Mouse (Mus musculus): ENCODE measurements around the gene Sumo3. TPM values are rescaled to one million over a fixed set of nuclear protein-coding genes. Genes with fewer than 3 reads are reported as not detected.

Gene Sumo3
- polyA plus RNA-seq, 1 experiment = 152 TPM

DNA sequence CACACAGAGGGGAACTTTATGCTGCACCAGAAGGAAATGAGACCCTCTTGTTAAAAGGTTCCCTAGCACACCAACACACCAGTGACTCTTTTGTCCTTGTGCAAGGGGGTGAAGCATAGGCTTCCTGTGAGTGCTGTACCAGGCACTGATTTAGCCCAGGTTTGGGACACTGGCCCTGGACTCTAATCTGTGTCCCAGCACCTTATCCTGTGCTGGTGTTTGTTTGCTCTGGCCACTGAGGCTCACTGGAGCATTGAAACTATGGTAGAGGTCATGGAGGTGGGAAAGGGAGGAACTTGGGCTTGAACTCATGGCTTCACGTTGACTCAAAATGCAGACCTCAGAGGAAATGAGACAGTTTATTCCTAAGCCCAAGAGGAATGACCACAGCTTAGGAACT, 32.7 kb upstream of the Sumo3 start:
- no peak overlapping the region for H3K4me3 ChIP-seq (ENCODE audit: insufficient read depth, poor library complexity, severe bottlenecking)
- TF ChIP-seq FOSL1 (IDR thresholded peaks at IDR 0.05; ENCODE audit: insufficient read depth, low read length, poor library complexity, severe bottlenecking) (no peak), CTCF (IDR thresholded peaks at IDR 0.05; ENCODE audit: control insufficient read depth, insufficient read depth, insufficient read length) (no peak), USF1 (IDR thresholded peaks at IDR 0.05; ENCODE audit: low read depth) (no peak), MYOG (IDR thresholded peaks at IDR 0.05; ENCODE audit: control insufficient read depth, extremely low read depth, insufficient read length) (no peak), MAX (IDR thresholded peaks at IDR 0.05) (no peak), MYOD1 (IDR thresholded peaks at IDR 0.05; ENCODE audit: control insufficient read depth, insufficient read length, low read depth) (no peak)

GRCm38 (mm10) chr10:77580027-77580920, 25.6 kb upstream of the Sumo3 start:
- no peak for TF ChIP-seq MYOG (IDR thresholded peaks at IDR 0.05; ENCODE audit: control insufficient read depth, extremely low read depth, insufficient read length)
- no peak for TF ChIP-seq CEBPB (IDR thresholded peaks at IDR 0.05; ENCODE audit: low read depth)
- no peak for TF ChIP-seq FOSL1 (IDR thresholded peaks at IDR 0.05; ENCODE audit: insufficient read depth, low read length, poor library complexity, severe bottlenecking)
- TF ChIP-seq CTCF (IDR thresholded peaks at IDR 0.05; ENCODE audit: control insufficient read depth, insufficient read depth, insufficient read length) = no peak
- no peak for TF ChIP-seq MYOD1 (IDR thresholded peaks at IDR 0.05; ENCODE audit: control insufficient read depth, insufficient read length, low read depth)
- TF ChIP-seq MAX (IDR thresholded peaks at IDR 0.05) = no peak
- no peak for TF ChIP-seq USF1 (IDR thresholded peaks at IDR 0.05; ENCODE audit: low read depth)
- Histone ChIP-seq H3K27me3 (ENCODE audit: control insufficient read depth, insufficient read depth, insufficient read length) (no peaks in the 10 kb centered on the region), H3ac (ENCODE audit: control insufficient read depth, insufficient read length, low read depth) (no peak overlapping the region), H3K4me3 (ENCODE audit: insufficient read depth, poor library complexity, severe bottlenecking) (no peak overlapping the region), H3K36me3 (ENCODE audit: control insufficient read depth, insufficient read depth) (no peaks in the 10 kb centered on the region), H3K79me2 (ENCODE audit: control insufficient read depth, insufficient read depth) (peaks cover 36% of the 10 kb centered on the region), H3K79me3 (ENCODE audit: low read depth) (peaks cover 25% of the 10 kb centered on the region)

More for the DNA sequence above, 32.7 kb upstream of the Sumo3 start:
- no peaks in the 10 kb centered on the region for H3K79me2 ChIP-seq (ENCODE audit: control insufficient read depth, insufficient read depth)
- no peaks in the 10 kb centered on the region for H3K36me3 ChIP-seq (ENCODE audit: control insufficient read depth, insufficient read depth)
- no peaks in the 10 kb centered on the region for H3K79me3 ChIP-seq (ENCODE audit: low read depth)
- H3K27me3 ChIP-seq (ENCODE audit: control insufficient read depth, insufficient read depth, insufficient read length) = no peaks in the 10 kb centered on the region
- H3ac ChIP-seq (ENCODE audit: control insufficient read depth, insufficient read length, low read depth) = no peak overlapping the region

GRCm38 (mm10) chr10:77581023-77581407, 24.9 kb upstream of the Sumo3 start:
- H3K27me3 ChIP-seq (ENCODE audit: control insufficient read depth, insufficient read depth, insufficient read length) = no peaks in the 10 kb centered on the region
- peak overlapping the region; percentile 58 for H3ac ChIP-seq (ENCODE audit: control insufficient read depth, insufficient read length, low read depth)
- peaks cover 44% of the 10 kb centered on the region for H3K79me2 ChIP-seq (ENCODE audit: control insufficient read depth, insufficient read depth)
- H3K79me3 ChIP-seq (ENCODE audit: low read depth) = peaks cover 32% of the 10 kb centered on the region
- peak overlapping the region; percentile 62 for H3K4me3 ChIP-seq (ENCODE audit: insufficient read depth, poor library complexity, severe bottlenecking)
- peaks cover 2% of the 10 kb centered on the region for H3K36me3 ChIP-seq (ENCODE audit: control insufficient read depth, insufficient read depth)
- no peak for TF ChIP-seq CTCF (IDR thresholded peaks at IDR 0.05; ENCODE audit: control insufficient read depth, insufficient read depth, insufficient read length)
- no peak for TF ChIP-seq MYOD1 (IDR thresholded peaks at IDR 0.05; ENCODE audit: control insufficient read depth, insufficient read length, low read depth)
- TF ChIP-seq MAX (IDR thresholded peaks at IDR 0.05) = no peak
- TF ChIP-seq USF1 (IDR thresholded peaks at IDR 0.05; ENCODE audit: low read depth) = no peak
- no peak for TF ChIP-seq FOSL1 (IDR thresholded peaks at IDR 0.05; ENCODE audit: insufficient read depth, low read length, poor library complexity, severe bottlenecking)
- TF ChIP-seq CEBPB (IDR thresholded peaks at IDR 0.05; ENCODE audit: low read depth) = no peak
- TF ChIP-seq MYOG (IDR thresholded peaks at IDR 0.05; ENCODE audit: control insufficient read depth, extremely low read depth, insufficient read length) = no peak

GRCm38 (mm10) chr10:77581408-77582284, 24.3 kb upstream of the Sumo3 start, which contains the start of gene Pttg1ip:
TSS of gene Pttg1ip (plus strand) at chr10:77581720.
- Histone ChIP-seq H3K79me3 (ENCODE audit: low read depth) (peaks cover 38% of the 10 kb centered on the region), H3K36me3 (ENCODE audit: control insufficient read depth, insufficient read depth) (peaks cover 8% of the 10 kb centered on the region), H3K79me2 (ENCODE audit: control insufficient read depth, insufficient read depth) (peaks cover 50% of the 10 kb centered on the region), H3K4me3 (ENCODE audit: insufficient read depth, poor library complexity, severe bottlenecking) (peak within 1 kb of the TSS; percentile 62), H3ac (ENCODE audit: control insufficient read depth, insufficient read length, low read depth) (peak within 1 kb of the TSS; percentile 64), H3K27me3 (ENCODE audit: control insufficient read depth, insufficient read depth, insufficient read length) (no peaks in the 10 kb centered on the region)
- no peak for TF ChIP-seq MAX (IDR thresholded peaks at IDR 0.05)
- TF ChIP-seq MYOG (IDR thresholded peaks at IDR 0.05; ENCODE audit: control insufficient read depth, extremely low read depth, insufficient read length) = no peak
- TF ChIP-seq FOSL1 (IDR thresholded peaks at IDR 0.05; ENCODE audit: insufficient read depth, low read length, poor library complexity, severe bottlenecking) = no peak
- TF ChIP-seq CTCF (IDR thresholded peaks at IDR 0.05; ENCODE audit: control insufficient read depth, insufficient read depth, insufficient read length) = no peak
- no peak for TF ChIP-seq CEBPB (IDR thresholded peaks at IDR 0.05; ENCODE audit: low read depth)
- TF ChIP-seq MYOD1 (IDR thresholded peaks at IDR 0.05; ENCODE audit: control insufficient read depth, insufficient read length, low read depth) = no peak

DNA sequence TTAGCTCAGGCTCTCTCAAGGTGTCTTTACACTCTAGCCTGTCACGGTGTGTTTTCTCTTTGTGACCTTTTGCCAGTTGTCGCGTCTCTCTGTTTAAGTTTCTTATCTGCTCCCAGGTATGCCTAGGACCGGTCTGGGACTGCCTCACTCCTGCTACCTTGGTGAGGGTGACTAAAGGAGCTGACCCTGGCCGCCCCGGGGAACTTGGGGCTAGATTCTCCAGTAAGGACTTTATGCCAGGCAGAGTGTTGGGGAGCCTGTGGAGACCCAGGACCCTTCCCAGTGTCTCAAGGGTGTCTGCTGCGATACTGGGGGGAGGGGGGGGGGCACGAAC, 23.6 kb upstream of the Sumo3 start:
- peak overlapping the region; percentile 62 for H3K4me3 ChIP-seq (ENCODE audit: insufficient read depth, poor library complexity, severe bottlenecking)
- peaks cover 44% of the 10 kb centered on the region for H3K79me3 ChIP-seq (ENCODE audit: low read depth)
- peaks cover 14% of the 10 kb centered on the region for H3K36me3 ChIP-seq (ENCODE audit: control insufficient read depth, insufficient read depth)
- TF ChIP-seq CEBPB (IDR thresholded peaks at IDR 0.05; ENCODE audit: low read depth) (no peak), CTCF (IDR thresholded peaks at IDR 0.05; ENCODE audit: control insufficient read depth, insufficient read depth, insufficient read length) (no peak)
- peaks cover 56% of the 10 kb centered on the region for H3K79me2 ChIP-seq (ENCODE audit: control insufficient read depth, insufficient read depth)
- no peaks in the 10 kb centered on the region for H3K27me3 ChIP-seq (ENCODE audit: control insufficient read depth, insufficient read depth, insufficient read length)
- H3ac ChIP-seq (ENCODE audit: control insufficient read depth, insufficient read length, low read depth) = peak overlapping the region; percentile 64
